Mouse (Mus musculus) midbrain, embryonic 12.5 days (tissue): ENCODE data around the gene Rrp36. TPM values are rescaled to one million over a fixed set of nuclear protein-coding genes. Genes with fewer than 3 reads are reported as not detected.

Source experiments
- ATAC-seq: fragments of 200-750 bp; cut with Nextera tagmentation; 2 replicates; pipeline ENCODE4 v1.8.0; 2017; ENCODE audit warnings: low read depth, moderate TSS enrichment, moderate library complexity; ENCODE audit not compliant: low FRiP score
- H3K27ac ChIP-seq: fragments of 300-500 bp; sonication (generic); replicated peaks from 2 replicates; pipeline ENCODE4 v1.5.1; 2016; ENCODE audit warnings: mild to moderate bottlenecking
- H3K27me3 ChIP-seq: fragments of 300-500 bp; sonication (generic); 2 replicates; pipeline ENCODE4 v1.6.1; 2016; ENCODE audit warnings: mild to moderate bottlenecking
- H3K36me3 ChIP-seq: fragments of 300-500 bp; sonication (generic); 2 replicates; pipeline ENCODE4 v1.6.1; 2016
- H3K4me1 ChIP-seq: fragments of 300-500 bp; sonication (generic); 2 replicates; pipeline ENCODE4 v1.6.1; 2016
- H3K4me2 ChIP-seq: fragments of 300-500 bp; sonication (generic); replicated peaks from 2 replicates; pipeline ENCODE4 v1.6.1; 2016; ENCODE audit warnings: mild to moderate bottlenecking, moderate library complexity
- H3K4me3 ChIP-seq: fragments of 300-500 bp; sonication (generic); 2 replicates; pipeline ENCODE4 v1.5.1; 2016; ENCODE audit warnings: mild to moderate bottlenecking
- H3K9ac ChIP-seq: fragments of 300-500 bp; sonication (generic); replicated peaks from 2 replicates; pipeline ENCODE4 v1.6.1; 2016; ENCODE audit warnings: mild to moderate bottlenecking, moderate library complexity
- H3K9me3 ChIP-seq: fragments of 300-500 bp; sonication (generic); 2 replicates; pipeline ENCODE4 v1.6.1; 2016; ENCODE audit warnings: mild to moderate bottlenecking
- WGBS: fragments of 180-500 bp; shearing (Covaris S2); methylation state at CpG from one replicate; pipeline ENCODE4 v1.1.7; 2016; 5-methylcytosine and 5-hydroxymethylcytosine counted together
- polyA plus RNA-seq: library from polyadenylated mRNA; unstranded; fragments of >200 nt; fragmentation: Nextera tagmentation; extraction: Ambion mirVana; gene quantifications from 2 replicates; pipeline ENCODE4 v1.2.1, GENCODE M21; 2016

The Rrp36 gene
- polyA plus RNA-seq = 54.1 and 56.0 TPM in 2 replicates

DNA sequence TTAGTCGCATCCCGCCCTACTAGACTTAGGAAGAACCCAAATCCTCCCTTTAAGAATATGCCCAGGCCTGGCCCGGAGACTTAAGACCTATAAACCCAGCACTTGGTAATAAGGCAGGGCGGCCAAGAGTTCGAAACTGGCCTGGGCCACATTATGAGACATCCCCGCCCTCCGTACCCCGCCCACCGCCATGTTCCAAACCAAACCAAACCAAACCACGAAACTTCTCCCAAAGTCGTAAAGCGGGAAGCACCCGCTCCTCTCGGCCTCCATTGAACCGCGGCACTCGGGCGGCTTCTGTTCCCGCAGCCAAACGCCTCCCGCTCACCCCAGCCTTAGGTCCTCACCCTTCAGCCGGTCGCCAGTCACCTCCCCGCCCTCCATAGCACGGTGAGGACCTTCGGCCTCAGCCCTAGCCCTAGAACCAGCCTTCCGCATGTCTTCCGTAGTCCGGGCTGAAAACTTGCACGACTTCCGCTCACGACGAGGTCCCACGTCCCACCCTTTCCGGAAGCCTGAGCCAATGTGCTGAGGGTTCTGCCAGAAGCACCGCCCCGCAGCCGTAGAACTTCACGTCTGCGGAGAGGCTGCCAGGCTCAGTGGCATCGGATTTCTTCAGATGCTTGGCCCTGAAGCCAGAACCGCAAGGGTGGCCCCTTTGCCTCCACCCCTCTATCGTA lies at the start of gene Rrp36:
Rrp36 (minus strand) TSS at position 503 of the 680 bp plus-strand sequence.
- Histone ChIP-seq H3K4me2 (peak within 1 kb of the TSS; percentile 84), H3K36me3 (peaks cover 68% of the 10 kb centered on the region), H3K4me1 (peaks cover 32% of the 10 kb centered on the region), H3K9me3 (no peaks in the 10 kb centered on the region), H3K4me3 (peak within 1 kb of the TSS; percentile 76), H3K27ac (peak within 1 kb of the TSS; percentile 54), H3K9ac (peak within 1 kb of the TSS; percentile 69), H3K27me3 (no peaks in the 10 kb centered on the region)
- WGBS = under 1% methylated on average over 43 of the region's 43 CpGs
- peak; percentile 90 for ATAC-seq

DNA sequence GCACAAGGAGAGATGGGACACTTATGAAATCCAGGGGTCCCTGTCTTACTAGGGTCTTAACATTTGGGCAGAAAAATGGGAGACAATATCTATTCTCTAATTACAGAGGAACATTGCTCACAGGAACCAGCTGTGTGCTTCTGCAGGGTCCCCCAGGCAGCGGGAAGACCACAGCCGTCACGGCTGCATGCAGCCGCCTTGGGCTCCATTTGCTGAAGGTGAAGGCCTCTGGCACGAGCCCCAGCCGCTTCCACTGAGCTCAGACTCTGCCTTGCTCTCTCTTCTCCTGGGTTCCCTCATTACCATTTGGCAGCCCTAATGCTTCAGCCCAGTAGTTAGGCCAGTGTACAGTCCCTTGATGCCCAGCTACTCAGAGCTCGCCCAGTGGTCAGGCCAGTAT lies 46.9 kb upstream of the Rrp36 start:
- no peaks in the 10 kb centered on the region for H3K4me1 ChIP-seq
- no peak overlapping the region for H3K4me2 ChIP-seq
- no peaks in the 10 kb centered on the region for H3K27me3 ChIP-seq
- H3K4me3 ChIP-seq = no peak overlapping the region
- no peaks in the 10 kb centered on the region for H3K9me3 ChIP-seq
- no peak for ATAC-seq
- peaks cover 44% of the 10 kb centered on the region for H3K36me3 ChIP-seq
- H3K27ac ChIP-seq = no peak overlapping the region
- WGBS = 84% methylated on average over 7 of the region's 7 CpGs
- H3K9ac ChIP-seq = no peak overlapping the region

DNA sequence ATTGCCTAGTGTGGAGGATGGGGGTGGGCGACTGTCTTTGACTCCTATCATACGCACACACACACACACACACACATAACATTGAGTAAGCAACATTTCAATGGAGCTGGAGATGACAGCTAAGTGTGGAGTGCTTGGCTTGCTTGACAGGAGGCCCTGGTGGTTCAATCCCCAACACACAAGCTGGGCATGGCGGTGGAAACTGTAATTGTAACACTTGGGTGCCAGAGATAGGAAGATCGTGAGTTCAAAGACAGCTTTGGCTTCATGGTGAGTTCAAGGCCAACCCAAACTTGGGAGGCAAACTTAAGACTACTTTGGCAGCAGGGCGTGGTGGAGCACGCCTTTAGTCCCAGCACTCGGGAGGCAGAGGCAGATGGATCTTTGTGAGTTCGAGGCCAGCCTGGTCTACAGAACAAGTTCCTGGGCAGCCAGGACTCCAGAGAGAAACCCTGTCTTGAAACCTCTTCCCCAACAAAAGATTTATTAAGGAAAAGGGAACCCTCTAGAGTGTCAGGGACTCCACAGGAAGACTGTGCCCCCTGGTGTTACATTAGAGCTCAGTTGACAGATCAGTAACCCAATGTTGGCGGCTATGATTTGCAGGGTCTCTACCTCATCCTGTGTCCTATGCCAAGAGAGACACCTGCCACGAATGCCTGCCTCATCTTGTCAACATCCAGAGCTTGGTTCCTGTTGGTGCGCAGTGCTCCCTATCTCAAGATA lies 40.8 kb upstream of the Rrp36 start:
- Histone ChIP-seq H3K9me3 (no peaks in the 10 kb centered on the region), H3K4me2 (no peak overlapping the region), H3K4me1 (peaks cover 19% of the 10 kb centered on the region), H3K36me3 (peaks cover 36% of the 10 kb centered on the region), H3K9ac (no peak overlapping the region), H3K27me3 (no peaks in the 10 kb centered on the region), H3K27ac (no peak overlapping the region), H3K4me3 (no peak overlapping the region)
- ATAC-seq = no peak
- WGBS = 96% methylated on average over 11 of the region's 11 CpGs

DNA sequence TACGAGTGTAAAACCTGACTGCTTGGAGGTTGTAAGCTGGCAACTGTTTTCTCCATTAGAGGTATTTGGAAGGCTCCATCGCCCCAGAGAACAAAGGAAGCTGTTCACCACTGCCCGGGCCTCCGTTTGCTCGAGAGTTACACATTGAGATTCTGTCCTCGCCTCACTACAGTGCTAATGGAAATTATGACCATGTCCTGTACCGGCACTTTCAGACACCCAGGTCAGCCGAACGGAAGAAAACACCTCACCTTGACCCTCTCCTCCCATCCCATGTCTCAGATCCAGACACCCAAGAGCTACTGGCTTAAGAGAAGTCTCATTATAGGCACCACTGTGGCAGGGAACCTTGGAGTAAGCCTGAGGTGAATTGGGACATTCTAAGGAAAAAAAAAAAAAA lies 39.7 kb upstream of the Rrp36 start:
- Histone ChIP-seq H3K9me3 (no peaks in the 10 kb centered on the region), H3K4me3 (no peak overlapping the region), H3K9ac (no peak overlapping the region), H3K36me3 (peaks cover 36% of the 10 kb centered on the region), H3K27me3 (no peaks in the 10 kb centered on the region), H3K4me1 (peaks cover 19% of the 10 kb centered on the region), H3K4me2 (no peak overlapping the region), H3K27ac (no peak overlapping the region)
- 91% methylated on average over 9 of the region's 9 CpGs for WGBS
- no peak for ATAC-seq

DNA sequence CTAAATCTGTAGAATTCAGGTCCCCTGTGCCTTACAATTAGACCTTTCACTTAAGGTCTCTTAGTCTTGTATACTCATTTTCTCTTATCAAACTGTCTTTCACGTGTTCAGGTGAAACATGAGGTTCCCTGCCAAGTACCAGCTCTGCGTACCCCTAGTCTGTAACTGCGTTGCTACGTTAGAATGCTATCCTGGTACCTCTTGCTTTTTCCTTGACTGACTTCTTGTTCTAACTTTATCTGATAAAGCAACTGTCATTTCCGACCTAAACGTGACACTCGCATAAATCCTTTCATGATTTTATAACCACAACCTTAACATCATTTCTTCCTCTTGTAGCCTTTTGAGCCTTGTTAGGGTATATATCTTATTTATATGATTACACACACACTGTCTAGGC lies 38.3 kb upstream of the Rrp36 start:
- Histone ChIP-seq H3K4me1 (peaks cover 19% of the 10 kb centered on the region), H3K9me3 (no peaks in the 10 kb centered on the region), H3K36me3 (peaks cover 36% of the 10 kb centered on the region), H3K27me3 (no peaks in the 10 kb centered on the region), H3K4me2 (peak overlapping the region; percentile 100), H3K27ac (no peak overlapping the region), H3K9ac (peak overlapping the region; percentile 92), H3K4me3 (peak overlapping the region; percentile 94)
- 81% methylated on average over 7 of the region's 7 CpGs for WGBS
- ATAC-seq = no peak

DNA sequence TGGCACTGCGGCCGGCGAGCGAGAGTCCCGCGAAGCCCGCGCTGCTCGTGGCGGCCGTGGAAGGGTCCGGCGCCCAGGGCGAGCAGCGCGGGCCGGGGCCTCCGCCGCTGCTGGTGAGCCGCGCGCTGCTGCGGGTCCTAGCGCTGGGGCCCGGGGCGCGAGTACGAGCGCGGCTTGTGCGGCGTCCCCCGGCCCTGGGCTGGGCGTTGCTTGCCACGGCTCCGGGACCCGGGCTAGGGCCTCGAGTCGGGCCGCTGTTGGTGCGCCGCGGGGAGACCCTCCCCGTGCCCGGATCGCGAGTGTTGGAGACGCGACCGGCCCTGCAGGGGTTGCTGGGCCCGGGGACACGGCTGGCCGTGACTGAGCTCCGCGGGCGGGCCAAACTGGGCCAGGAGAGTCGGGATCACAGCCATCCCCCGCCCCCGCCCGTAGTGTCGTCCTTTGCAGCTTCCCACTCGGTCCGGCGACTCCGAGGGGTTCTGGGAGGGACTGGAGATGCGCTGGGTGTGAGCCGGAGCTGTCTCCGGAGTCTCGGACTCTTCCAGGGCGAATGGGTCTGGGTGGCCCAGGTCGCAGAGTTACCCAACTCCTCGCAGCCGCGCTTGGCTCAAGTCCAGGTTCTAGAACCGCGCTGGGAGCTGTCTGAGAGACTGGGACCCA lies 37.6 kb upstream of the Rrp36 start:
- peak overlapping the region; percentile 92 for H3K9ac ChIP-seq
- peaks cover 33% of the 10 kb centered on the region for H3K36me3 ChIP-seq
- under 1% methylated on average over 51 of the region's 76 CpGs for WGBS
- peak overlapping the region; percentile 68 for H3K27ac ChIP-seq
- H3K4me1 ChIP-seq = peaks cover 19% of the 10 kb centered on the region
- H3K4me3 ChIP-seq = peak overlapping the region; percentile 94
- peak overlapping the region; percentile 100 for H3K4me2 ChIP-seq
- no peaks in the 10 kb centered on the region for H3K27me3 ChIP-seq
- H3K9me3 ChIP-seq = no peaks in the 10 kb centered on the region
- no peak; the same call in 1 of the 2 replicates for ATAC-seq

DNA sequence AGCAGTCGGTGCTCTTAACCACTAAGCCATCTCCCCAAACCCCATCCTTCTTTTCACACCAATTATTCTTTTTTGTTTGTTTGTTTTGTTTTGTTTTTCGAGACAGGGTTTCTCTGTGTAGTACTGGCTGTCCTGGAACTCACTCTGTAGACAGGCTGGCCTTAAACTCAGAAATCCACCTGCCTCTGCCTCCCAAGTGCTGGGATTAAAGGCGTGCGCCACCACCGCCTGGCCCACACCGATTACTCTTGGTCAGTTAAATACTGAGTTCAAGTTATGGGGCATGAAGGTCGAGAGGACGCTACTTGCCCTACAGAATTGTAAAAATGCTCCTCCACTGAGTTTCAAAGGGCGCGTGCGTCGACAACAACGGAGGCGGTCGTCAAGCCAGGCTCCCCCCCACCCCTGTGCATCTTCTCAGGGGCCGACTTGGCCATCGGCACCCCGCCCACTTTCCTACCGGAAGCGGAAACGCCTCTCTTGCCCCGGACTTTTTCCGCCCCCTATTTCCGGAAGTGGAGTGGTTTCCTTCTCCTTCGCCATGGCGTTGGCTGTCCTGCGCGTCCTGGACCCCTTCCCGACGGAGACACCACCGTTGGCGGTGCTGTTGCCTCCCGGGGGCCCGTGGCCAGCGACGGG lies 36.9 kb upstream of the Rrp36 start, which contains the start of gene Pex6:
Pex6 (plus strand) TSS at position 505 of the 639 bp plus-strand sequence.
- Histone ChIP-seq H3K27me3 (no peaks in the 10 kb centered on the region), H3K9ac (peak within 1 kb of the TSS; percentile 92), H3K4me3 (peak within 1 kb of the TSS; percentile 94), H3K36me3 (peaks cover 26% of the 10 kb centered on the region), H3K4me1 (peaks cover 22% of the 10 kb centered on the region), H3K27ac (peak within 1 kb of the TSS; percentile 77), H3K4me2 (peak within 1 kb of the TSS; percentile 100), H3K9me3 (no peaks in the 10 kb centered on the region)
- WGBS = 7% methylated on average over 36 of the region's 36 CpGs
- peak; percentile 89 for ATAC-seq

DNA sequence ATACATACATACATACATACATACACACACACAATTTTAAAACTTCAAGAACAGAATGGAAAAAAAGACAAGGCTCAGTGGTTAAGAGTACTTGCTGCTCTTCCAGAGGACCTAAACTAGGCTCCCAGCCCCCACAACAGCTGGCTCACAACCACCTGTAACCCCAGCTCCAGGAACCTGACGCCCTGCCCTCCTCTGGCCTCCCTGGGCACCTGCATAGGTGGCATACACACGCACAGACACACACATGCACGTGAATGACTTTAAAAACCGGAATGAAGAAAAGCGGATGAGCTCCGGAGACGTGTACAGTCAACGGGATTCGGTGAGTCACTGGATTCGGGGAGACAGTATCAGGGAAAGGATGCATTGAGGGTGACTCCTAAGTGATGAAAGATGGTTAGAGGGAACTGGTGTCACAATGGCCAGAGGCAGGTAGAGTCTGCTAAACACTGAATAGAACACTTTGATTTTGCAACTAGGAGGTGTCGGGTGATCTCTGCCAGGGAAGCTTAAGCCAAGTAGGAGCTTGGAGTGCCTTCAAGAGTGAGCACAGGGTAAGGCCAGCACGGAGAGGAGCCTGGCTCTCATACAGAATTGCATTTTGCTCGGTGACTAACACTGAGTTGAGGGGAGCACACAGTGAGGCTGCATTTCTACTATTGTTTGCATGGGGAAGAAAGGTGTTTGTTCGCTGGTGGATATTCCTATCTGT lies 32.4 kb upstream of the Rrp36 start:
- Histone ChIP-seq H3K9ac (no peak overlapping the region), H3K4me2 (peak overlapping the region; percentile 66; the same call in 1 of the 2 replicates)

DNA sequence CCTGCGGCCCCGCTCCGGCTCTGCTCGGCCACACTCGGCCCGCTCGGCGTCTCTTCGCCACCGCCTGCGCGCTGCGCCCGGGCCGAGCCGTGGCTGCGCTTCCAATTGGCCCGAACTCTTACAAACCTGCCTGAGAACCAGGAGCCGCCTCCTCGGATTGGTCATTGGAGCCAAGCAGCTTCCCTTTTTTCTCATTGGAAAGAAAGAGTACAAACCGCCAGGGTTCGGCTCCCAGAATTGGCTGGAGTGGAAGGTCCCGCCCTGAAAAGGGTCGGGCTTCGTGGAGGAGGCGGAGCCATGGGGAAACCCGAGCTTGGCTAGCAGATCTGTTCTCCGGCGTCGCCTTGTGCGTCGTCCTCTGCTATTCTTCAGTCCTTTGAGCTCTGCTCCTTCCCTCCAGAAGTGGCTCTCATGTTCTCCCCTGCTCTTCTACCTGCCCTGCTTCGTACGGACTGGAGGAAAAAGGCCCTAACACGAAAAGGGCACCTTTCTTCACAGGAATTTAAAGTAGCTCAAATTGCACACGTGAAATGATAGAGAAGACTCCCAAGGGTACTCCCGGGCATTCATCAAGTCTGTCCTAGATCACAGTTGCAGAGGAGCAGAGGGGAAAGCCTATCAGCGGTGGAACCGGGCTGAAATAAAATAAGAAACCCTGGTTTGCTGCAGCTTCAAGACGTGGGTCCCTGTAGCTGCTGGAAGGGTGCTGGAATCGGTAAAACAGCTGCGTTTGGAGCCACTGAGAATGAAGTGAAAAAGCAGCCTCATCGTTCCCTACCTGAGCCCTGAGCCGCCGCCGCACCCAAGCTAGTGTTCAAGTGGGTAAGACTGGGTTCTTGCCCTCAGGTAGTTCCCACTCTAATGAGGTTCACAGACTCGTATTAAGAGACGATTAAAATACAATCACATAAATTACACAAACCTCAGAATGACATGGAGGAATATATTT lies 31.0 kb upstream of the Rrp36 start, which contains the start of gene Ppp2r5d:
Ppp2r5d (minus strand) TSS at position 225 of the 949 bp plus-strand sequence.
- Histone ChIP-seq H3K4me1 (peaks cover 36% of the 10 kb centered on the region), H3K9ac (peak within 1 kb of the TSS; percentile 93), H3K27ac (peak within 1 kb of the TSS; percentile 85), H3K36me3 (no peaks in the 10 kb centered on the region), H3K4me2 (peak within 1 kb of the TSS; percentile 92), H3K27me3 (no peaks in the 10 kb centered on the region), H3K4me3 (peak within 1 kb of the TSS; percentile 85), H3K9me3 (no peaks in the 10 kb centered on the region)
- ATAC-seq = peak; percentile 97
- 2% methylated on average over 48 of the region's 48 CpGs for WGBS

More for the DNA sequence above, 32.4 kb upstream of the Rrp36 start:
- ATAC-seq = no peak
- Histone ChIP-seq H3K27ac (no peak overlapping the region), H3K4me1 (peaks cover 31% of the 10 kb centered on the region), H3K27me3 (no peaks in the 10 kb centered on the region), H3K36me3 (no peaks in the 10 kb centered on the region), H3K4me3 (no peak overlapping the region), H3K9me3 (no peaks in the 10 kb centered on the region)
- WGBS = 92% methylated on average over 14 of the region's 14 CpGs
